Mouse (Mus musculus) naive thymus-derived CD4-positive, alpha-beta T cell, adult 2 months (primary cell): Measurements from ENCODE around the gene Tsc22d4.
"Not testable (repeated sequence)": the region's sequence is repeated elsewhere in the genome, so short reads cannot be mapped to it uniquely, and the experiment has no call there.

Source experiments
- DNase-seq: peaks from one replicate; pipeline ENCODE4 v3.0.0-alpha.2; 2011; ENCODE audit warnings: low read depth

Gene Tsc22d4

DNA sequence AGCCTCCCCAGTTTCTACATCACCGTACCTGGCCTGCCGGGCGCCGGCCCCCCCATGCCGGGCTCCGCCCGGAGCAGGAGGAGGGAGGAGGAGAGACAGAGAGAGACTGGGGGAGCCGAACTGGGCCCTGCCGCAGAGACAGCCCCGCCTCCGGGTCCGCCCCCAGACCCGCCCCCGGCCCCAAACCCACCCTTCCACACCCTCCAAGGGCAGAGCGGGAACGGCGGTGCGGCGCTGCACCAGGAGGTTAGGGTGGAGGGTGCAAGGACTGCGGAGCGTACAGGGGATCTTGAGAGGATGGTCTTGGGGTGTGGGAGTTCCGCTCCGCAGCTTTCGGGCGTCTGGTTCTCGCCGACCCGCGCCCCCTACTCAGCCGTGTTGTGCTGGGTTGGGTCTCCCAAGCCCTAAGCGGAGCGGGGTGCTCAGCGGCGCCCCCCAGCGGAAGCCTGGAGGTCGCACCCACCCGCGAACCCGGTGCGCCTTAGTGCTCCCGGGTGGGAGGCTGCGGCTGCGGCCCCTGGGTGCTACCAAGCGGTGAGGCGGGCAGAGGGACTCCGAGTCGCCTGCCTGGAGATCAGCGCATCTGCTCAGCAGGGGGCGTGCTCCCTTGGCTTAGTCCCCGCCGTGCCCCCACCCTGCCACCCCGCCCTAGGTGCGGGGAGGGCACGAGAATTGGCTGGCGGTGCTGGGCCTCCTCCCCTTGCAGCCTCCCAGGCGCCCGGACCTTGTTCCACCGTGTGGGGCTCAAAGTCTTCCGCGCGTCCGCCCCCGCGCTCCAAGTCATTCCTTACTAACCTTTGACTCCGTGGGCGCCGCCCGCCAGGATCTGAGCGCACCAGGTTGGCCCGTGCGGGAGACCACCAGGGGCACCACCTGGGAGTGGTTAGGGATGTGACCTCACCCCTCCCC, 4.3 kb upstream of the Tsc22d4 start, which contains the start of gene Nyap1:
TSS of gene Nyap1 (minus strand) at position 585 of the 909 bp plus-strand sequence.
- peak; percentile 90 for DNase-seq

DNA sequence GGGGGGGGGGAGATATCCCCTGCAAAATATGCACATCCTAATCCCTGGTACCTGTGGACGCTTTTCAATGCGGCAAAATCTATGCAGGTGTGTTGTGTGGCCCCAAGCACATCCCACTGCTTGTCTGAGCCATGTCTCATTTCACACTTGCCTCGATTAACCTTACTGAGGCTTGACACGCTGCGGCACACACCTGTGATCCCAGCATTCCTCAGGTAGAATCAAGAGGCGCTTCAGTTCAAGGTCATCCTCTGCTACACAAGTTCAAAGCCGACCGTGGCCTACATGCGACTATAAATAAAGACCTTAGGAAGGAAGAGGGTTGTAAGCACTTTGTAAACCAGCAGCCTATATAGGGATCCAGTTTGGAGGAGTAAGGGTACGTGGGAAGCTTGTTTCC, 3.5 kb upstream of the Tsc22d4 start:
- DNase-seq: no peak

DNA sequence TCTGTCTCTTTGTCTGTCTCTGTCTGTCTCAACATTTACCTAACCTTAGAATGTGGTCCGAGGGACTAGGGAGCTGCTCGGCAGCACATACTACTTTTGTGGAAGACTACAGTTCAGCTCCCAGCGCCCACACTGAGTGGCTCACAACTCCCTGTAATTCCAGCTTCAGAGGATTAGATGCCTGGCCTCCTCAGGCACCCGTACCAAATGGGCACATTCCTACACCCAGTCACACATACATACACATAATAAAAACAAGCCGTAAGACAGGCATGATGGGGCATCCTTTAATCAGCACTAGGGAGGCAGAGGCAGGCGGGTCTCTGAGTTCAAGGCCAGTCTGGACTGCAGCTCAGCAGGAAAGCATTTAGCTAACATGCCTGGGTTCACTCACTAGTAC, 2.7 kb upstream of the Tsc22d4 start:
- no peak for DNase-seq

DNA sequence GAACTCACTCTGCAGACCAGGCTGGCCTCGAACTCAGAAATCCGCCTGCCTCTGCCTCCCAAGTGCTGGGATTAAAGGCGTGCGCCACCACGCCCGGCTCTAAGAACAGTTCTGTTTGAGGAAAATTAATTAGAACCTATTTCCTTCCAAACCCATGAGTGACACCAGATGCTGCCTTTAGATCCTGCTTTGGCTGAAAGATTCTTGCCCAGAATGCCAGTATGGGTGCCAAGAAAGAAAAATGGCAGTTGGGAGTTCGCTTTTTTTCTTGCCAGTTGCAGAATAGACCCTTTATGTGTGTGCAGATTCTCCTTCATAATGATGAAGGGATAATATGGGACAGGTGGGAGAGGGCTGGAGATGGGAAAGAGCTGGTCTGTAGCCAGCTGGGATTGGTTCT, 1.3 kb upstream of the Tsc22d4 start:
- DNase-seq: no peak

DNA sequence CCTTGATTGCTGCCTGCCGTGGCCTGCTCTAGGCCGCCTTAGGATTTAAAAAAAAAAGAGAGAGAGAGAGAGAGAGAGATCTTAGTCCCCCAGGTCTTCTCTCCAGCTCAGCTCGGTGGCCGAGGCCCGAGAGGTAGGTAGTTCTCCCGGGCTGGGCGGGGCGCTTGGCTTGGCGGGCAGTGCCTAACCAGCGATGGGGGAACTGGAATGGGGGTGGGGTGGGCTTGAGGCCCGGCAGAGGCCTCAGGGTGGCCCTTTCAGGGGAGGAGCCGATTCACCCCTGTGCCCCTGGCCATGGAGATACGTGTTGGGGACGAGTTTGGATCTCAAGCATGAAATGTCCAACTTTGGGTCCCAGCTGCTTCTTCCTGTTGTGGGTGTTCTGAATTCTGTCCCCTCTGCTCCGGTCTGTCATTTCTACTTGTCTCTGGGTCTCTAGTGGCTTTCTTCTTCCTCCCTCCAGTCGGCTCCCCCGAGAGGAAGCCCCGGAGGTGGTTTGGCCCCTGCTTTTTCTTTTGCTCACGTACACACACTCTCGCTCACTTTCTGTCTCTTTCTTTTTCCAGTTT, 836 bp downstream of the Tsc22d4 start:
- DNase-seq: peak; percentile 66

DNA sequence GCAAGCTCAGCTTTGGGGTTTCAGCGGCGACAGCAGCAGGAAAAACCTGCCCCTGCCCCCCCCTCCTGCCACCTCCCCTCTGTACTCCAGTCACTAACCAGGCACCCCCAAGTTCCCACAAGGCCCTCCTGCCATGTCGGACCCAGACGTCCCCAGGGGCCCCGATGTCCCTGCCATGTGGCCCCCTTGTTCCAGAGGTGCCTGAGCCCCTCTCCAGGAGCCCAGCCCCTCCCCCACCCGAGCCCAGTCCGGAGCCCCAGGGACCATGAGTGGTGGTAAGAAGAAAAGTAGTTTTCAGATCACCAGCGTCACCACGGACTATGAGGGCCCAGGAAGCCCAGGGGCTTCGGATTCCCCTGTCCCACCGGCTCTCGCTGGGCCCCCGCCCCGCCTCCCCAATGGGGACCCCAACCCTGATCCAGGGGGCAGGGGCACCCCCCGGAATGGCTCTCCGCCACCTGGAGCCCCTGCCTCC, 1.4 kb downstream of the Tsc22d4 start:
- DNase-seq: no peak

DNA sequence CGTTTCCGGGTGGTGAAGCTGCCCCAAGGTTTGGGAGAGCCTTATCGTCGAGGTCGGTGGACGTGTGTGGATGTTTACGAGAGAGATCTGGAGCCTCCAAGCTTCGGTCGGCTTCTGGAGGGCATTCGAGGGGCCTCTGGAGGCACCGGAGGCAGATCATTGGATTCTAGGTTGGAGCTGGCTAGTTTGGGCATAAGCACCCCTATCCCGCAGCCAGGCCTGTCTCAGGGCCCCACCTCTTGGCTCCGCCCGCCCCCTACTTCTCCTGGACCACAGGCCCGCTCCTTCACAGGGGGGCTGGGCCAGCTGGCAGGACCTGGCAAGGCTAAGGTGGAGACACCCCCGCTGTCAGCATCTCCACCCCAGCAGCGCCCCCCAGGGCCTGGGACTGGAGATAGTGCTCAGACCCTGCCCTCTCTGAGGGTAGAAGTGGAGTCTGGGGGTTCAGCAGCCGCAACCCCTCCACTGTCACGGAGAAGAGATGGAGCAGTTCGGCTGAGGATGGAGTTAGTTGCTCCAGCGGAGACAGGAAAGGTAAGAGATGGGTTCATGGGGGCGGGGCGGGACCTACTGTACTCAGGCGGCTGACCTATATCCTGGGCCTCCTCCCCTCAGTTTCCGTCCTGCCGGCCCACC, 1.9 kb downstream of the Tsc22d4 start:
- peak; percentile 66 for DNase-seq

DNA sequence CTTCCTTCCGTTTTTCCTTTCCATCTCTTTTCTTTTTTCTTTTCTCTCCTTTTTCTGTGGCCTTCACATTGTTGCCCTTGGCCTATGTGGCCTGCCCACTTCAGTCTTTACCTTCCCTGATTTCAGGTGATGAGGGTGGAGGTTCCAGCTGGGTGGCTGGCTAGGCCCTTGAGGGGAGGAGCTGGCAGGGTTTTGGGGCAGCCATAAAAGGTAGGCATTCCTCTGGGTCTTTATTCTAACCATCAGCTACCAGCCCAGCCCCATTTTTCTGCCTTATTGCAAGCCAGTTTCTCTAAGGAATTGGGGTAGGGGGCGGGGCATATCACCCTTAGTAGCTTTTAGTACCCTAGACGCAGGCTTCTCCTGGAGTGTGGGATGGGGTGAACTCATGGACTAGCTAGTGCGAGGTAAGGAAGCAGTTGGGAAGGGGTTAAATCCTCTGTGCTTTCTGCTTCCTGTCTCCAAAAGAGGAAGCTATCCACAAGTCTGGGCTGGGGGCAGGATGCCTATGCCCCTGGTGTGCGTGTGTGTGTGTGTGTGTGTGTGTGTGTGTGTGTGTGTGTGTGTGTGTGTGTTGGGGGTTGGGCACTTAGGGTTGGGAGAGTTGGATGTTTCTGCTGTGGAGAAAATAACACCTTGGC, 2.7 kb downstream of the Tsc22d4 start:
- DNase-seq: peak; percentile 66

DNA sequence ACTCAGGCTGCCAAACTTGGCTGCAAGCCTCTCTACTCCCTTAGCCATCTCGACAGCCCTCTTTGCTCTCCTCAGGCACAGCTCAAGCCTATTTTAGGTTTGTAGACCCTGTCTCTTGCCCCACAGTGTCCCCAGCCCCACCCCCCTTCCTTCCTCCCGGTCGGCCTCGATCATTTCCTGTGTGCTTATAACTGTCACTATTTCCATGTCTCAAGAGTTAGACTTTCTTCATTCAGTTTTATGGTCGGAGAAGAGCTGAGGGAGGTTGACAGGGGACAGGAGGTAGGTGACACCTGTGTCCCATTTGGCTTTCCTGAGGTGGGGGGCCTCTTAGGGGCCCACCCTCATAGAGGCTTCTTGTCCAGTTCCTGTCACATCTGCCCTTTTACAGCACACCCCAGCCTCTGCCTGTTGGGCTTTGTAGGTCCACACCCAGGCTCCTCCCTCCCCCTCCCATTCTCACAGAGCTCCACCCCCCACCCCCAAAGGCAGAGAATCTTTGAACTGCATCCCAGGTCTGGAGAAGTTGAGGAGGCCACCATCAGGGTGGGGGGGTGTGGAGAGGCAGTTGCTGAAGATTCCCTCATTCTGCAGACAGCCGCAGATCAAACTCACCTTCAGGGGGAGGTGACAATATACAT, 3.8 kb downstream of the Tsc22d4 start:
- peak; percentile 63 for DNase-seq

DNA sequence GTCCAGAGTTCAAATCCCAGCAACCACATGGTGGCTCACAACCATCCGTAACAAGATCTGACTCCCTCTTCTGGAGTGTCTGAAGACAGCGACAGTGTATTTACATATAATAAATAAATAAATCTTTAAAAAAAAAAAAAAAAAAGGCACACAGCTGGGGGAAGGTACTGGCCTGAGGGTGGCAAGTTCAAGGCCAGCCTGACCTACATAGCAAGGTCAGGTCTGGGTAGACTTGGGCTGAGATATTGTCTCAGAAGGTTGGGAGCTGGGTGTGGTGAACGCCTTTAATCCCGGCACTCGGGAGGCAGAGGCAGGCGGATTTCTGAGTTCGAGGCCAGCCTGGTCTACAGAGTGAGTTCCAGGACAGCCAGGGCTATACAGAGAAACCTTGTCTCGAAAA, 4.7 kb downstream of the Tsc22d4 start:
- not testable (repeated sequence) for DNase-seq

DNA sequence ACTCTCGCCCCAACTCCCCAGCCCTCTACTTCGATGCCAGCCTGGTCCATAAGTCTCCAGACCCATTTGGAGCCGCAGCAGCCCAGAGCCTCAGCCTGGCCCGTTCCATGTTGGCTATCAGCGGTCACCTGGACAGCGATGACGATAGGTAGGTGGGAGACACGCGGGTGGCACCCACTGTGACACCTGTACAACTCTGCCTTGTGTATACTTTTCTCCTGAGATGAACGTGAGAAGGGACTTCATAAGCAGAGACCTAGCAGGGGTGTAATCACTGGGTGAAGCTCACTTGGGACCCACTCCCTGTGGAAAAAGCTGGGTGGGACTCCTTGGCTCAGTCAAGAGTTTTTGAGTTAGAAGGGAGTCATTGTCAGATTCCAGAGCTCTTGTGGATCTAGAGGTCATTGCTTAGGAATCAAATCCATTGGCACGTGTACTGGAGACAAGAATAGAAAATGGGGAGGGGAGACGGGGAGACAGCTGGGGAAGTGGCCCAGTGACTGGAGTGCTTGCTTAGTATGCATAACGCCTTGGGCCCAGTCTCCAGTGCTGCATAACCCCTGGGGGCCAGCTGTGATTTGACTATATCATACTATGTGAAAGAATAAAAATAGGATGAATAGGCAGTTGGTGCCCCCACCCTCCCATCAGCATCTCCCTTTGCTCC, 5.8 kb downstream of the Tsc22d4 start:
- no peak for DNase-seq

DNA sequence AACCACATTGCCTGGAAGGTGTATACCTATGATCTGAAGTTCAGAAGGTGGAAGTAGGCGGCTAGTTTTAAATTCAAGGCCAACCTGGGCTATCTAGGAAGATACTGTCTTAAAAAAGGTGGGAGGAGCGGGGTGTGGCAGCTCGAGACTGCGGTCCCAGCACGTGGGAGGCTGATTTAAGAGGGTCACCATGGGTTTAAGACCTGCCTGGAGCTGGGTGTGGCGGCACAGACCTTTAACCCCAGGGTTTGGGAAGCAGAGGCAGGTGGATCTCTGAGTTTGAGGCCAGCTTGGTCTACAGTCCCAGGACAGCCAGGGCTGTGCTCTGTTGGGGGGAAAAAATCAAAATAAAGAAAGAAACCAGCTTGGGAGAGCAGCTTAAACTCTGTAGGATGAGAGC, 6.5 kb downstream of the Tsc22d4 start:
- no peak for DNase-seq

DNA sequence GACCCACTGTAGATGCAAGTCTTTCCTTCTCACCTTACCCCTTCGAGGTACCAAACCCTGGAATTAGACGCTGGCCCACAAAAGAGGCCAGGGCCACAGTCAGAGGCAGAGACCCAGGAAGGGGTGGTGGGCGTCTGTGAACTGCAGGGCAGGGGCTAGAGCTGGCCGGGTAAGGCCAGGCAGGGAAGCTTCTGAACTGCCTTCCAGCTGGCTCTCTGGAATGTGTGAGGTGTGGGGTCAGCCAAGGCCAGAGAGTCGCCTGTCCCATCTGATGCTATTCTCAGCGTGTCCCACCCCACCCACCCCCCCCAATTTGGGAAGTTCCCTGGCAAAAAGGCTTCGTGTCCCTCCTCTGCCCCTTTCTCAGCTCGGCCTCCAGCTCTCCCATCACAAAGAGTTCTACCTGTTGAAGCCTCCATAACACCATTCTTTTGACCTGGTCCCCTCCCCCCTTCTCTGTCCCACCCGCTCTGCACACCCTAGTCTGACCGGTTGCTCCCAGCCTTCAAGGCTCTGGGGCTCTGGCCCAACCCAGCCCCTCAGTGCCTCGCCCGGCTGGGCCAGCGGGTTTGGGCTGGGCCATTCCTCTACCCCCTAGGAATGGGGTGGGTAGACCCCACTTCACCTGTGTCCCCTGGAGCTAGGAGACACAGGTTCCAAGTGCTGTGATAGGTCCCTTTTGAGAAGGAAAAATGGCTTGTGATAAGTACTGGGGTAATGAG, 7.7 kb downstream of the Tsc22d4 start:
- no peak for DNase-seq

DNA sequence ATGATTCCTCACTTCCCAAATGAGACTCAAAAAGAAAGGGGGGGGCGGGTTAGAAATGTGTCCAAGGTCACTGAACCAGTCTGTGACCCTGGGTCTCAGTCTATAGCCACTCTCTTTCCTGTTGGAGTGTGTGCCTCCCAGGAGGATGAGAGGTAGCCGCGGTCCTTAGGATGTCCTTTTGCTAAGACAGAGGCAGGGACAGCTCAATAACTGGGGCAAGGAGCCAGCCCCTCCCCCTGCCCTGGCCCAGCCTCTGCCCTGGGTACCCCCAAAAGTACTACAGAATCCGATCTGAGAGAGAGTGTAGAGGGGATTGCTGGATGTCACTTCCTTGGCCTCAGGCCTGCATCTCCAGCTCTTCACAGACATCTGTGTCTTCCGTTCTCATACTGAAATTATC, 9.9 kb downstream of the Tsc22d4 start:
- no peak for DNase-seq

DNA sequence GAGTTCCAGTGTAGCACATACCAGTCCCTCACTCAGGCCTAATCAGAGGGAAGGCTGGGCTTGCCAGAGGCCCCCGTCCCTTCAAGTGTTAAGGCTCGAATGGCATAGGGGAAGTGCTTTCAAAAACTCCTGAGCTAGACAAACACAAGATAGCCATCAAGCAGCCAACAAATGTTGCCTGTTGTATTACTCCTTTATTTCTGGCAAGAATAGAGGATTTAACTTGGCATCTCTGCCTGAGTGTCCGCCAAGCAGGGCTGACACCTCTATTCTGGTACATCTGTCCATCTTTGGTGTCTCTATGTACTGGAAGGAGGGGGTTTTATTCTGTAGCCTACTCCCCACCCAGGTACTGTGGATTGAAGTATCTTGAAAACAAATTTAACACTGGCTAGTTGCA, 10.6 kb downstream of the Tsc22d4 start:
- no peak for DNase-seq

DNA sequence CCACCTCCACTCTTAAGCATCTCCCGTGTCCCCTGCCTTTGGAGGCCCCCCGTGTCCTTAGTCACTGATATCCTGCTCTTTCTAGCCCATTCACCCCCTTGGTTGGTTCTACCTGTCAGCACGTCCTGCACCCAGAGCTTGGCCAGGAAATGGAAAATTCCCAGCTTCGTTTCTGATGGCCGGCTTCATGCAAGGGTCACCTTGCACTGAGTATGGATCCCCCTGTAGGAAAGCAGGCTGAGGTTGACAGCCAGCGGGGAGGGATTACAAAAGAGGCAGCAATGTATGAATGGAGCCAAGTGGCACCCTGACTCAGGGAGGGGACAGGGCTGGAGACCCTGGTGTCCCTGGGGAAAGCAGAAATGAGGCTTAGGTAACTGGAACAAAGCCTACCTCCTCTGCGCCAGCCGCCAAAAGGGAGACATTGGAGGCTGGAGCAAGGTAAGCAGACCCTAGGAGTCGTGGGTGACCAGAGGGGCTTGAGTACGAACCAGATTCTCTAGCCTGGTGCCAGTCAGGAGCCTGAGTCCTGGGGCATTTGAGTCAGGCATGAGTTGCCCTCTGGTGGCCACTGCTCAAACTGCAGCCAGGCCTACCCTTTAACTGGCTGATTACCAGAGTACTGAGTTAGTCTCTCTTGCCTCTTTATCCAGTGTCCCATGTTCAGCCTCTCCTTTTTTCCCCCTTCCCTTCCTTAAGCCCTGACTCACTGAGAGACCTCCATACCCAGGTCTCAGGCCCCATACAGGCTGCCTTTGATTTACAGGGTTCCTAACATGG, 11.5 kb downstream of the Tsc22d4 start:
- DNase-seq: peak; percentile 93

DNA sequence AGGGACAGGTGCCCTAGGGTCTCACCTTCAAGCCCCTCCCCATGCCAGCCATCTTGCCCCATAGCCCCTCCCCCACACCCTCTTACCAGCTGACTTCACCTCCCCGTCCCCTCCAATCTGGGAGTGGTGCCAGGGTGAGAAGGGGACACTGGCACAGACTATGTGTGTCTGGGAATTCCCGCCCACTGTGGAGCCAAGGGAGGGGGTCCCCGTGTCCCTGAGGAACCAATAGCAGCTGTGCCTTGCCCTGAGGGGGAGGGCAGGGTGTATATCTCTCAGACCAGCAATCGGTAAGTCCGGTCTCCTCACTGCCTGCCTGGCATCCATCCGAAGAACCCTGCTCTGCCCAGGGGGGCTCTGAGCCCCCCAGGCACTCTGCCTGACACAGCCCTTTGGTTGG, 12.4 kb downstream of the Tsc22d4 start:
- no peak for DNase-seq

DNA sequence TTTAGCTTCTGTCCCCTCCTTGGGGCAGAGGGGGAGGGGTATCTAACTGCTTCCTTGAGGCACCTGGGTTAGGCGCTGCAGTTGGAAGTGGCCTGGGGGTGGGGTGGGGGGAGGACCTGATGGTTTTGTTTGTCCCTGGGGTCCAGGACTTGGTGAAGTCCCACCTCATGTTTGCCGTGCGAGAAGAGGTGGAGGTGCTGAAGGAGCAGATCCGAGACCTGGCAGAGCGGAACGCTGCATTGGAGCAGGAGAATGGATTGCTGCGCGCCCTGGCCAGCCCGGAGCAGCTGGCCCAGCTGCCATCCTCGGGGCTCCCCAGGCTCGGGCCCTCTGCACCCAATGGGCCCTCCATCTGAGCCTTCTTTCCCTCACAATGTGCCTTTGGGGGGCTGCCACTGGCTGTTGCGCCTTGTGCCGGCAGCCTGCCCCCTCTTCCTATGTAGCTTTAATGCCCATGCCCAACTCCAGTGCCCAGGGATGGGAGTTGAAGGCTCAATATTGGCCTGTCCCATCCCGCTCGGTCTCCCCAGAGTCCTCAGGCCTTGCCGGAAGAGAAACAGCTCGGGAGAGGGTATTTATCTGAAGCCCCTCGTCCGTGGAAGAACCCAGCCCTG, 13.5 kb downstream of the Tsc22d4 start:
- DNase-seq: no peak

DNA sequence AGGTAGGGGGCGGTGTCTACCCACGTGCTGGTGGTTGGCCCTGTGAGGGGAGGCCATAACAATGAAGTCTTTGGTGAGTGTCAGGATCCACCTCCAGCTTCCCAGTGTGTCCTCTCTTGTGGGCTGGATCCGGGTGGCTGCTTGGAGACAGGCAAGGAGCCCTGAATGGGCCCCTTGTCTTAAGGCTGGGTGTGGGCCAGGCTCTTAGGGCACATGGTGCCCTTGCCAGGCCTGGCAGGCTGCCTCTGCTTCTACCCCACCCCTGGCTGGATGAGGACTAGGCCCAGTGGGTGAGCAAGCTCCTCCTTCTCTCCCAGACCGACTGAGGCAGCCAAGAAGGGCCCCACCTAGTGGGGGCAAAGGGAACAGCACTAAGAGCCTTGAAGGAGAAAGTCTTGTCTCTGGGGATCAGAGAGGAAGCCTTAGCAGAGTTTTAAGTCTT, 14.5 kb downstream of the Tsc22d4 start:
- DNase-seq: peak; percentile 91
